7 mouse cellular contexts compared by ENCODE assay signal in genomic region chr5:92505402-92505865, GRCm38 (mm10). TPM values are rescaled to one million over a fixed set of nuclear protein-coding genes. Genes with fewer than 3 reads are reported as not detected.
DNase-seq lines count a peak whose midpoint lies in the region; ATAC-seq lines count a peak whose summit lies in the region.

No protein-coding gene starts in this region.

- H3K9me3 ChIP-seq in embryonic facial prominence, embryonic 10.5 days: no peaks in the 10 kb centered on the region
- no peaks in the 10 kb centered on the region for H3K9me3 ChIP-seq in limb, embryonic 11.5 days (ENCODE audit: control insufficient read depth, low read length)
- no peaks in the 10 kb centered on the region for H3K9me3 ChIP-seq in midbrain, embryonic 14.5 days (ENCODE audit: control insufficient read depth, low read length)

- peak overlapping the region; percentile 77 for H3K4me2 ChIP-seq in limb, embryonic 11.5 days (ENCODE audit: low read depth, severe bottlenecking)
- peak overlapping the region; percentile 69 for H3K4me2 ChIP-seq in midbrain, embryonic 14.5 days (ENCODE audit: low read length)

- peak overlapping the region; percentile 75 for H3K4me3 ChIP-seq in embryonic facial prominence, embryonic 10.5 days
- peak overlapping the region; percentile 69 for H3K4me3 ChIP-seq in limb, embryonic 11.5 days (ENCODE audit: low read depth, low read length)
- H3K4me3 ChIP-seq in midbrain, embryonic 14.5 days (replicated peaks; ENCODE audit: low read depth, low read length): peak overlapping the region; percentile 89

- peak; percentile 98 for DNase-seq in adrenal gland, postnatal 10 days
- DNase-seq in embryonic facial prominence, embryonic 10.5 days (ENCODE audit: low spot score): peak; percentile 96
- DNase-seq in heart, adult 11 months: peak; percentile 100
- DNase-seq in kidney, adult 18-20 months: peak; percentile 95
- peak; percentile 96 for DNase-seq in limb, embryonic 11.5 days (ENCODE audit: low spot score)
- DNase-seq in midbrain, embryonic 14.5 days: peak; percentile 97
- DNase-seq in spleen, adult 18-20 months: peak; percentile 90 to 91

- peak overlapping the region; percentile 84 for H3K9ac ChIP-seq in limb, embryonic 11.5 days (ENCODE audit: low read length)
- H3K9ac ChIP-seq in midbrain, embryonic 14.5 days (replicated peaks; ENCODE audit: low read length): peak overlapping the region; percentile 97

- H3K4me1 ChIP-seq in embryonic facial prominence, embryonic 10.5 days: peaks cover 21% of the 10 kb centered on the region
- H3K4me1 ChIP-seq in limb, embryonic 11.5 days (ENCODE audit: control insufficient read depth, insufficient read depth, low read length): 0 out of 2 replicates have a peak, but pooled peaks cover 7% of the 10 kb centered on the region
- peaks cover 17% of the 10 kb centered on the region for H3K4me1 ChIP-seq in midbrain, embryonic 14.5 days (ENCODE audit: control insufficient read depth, insufficient read depth, low read length)

- no peaks in the 10 kb centered on the region for H3K27me3 ChIP-seq in embryonic facial prominence, embryonic 10.5 days (replicated peaks; ENCODE audit: low read depth, poor library complexity, severe bottlenecking)
- H3K27me3 ChIP-seq in limb, embryonic 11.5 days (ENCODE audit: control insufficient read depth, insufficient read depth, low read length): no peaks in the 10 kb centered on the region
- no peaks in the 10 kb centered on the region for H3K27me3 ChIP-seq in midbrain, embryonic 14.5 days (ENCODE audit: control insufficient read depth, insufficient read depth, low read length)

- H3K27ac ChIP-seq in embryonic facial prominence, embryonic 10.5 days (replicated peaks): peak overlapping the region; percentile 91
- peak overlapping the region; percentile 83 for H3K27ac ChIP-seq in limb, embryonic 11.5 days (replicated peaks; ENCODE audit: low read depth, low read length)
- H3K27ac ChIP-seq in midbrain, embryonic 14.5 days (replicated peaks; ENCODE audit: low read depth, low read length): peak overlapping the region; percentile 99

- ATAC-seq in limb, embryonic 11.5 days (ENCODE audit: insufficient number of reproducible peaks, low FRiP score, low TSS enrichment, low read depth): peak; percentile 97
- ATAC-seq in midbrain, embryonic 14.5 days (ENCODE audit: low FRiP score, low TSS enrichment): peak; percentile 95

- WGBS in embryonic facial prominence, embryonic 10.5 days: under 1% methylated on average over 48 of the region's 48 CpGs
- under 1% methylated on average over 36 of the region's 48 CpGs for WGBS in limb, embryonic 11.5 days
- under 1% methylated on average over 48 of the region's 48 CpGs for WGBS in midbrain, embryonic 14.5 days

- peaks cover 4% of the 10 kb centered on the region for H3K36me3 ChIP-seq in embryonic facial prominence, embryonic 10.5 days (replicated peaks)
- H3K36me3 ChIP-seq in limb, embryonic 11.5 days (ENCODE audit: control insufficient read depth, insufficient read depth, low read length): no peaks in the 10 kb centered on the region
- H3K36me3 ChIP-seq in midbrain, embryonic 14.5 days (ENCODE audit: control insufficient read depth, insufficient read depth, low read length): no peaks in the 10 kb centered on the region

RNA-seq across cellular contexts. Expression of gene Scarb2, which starts 1.2 kb away (rescaled TPM):
- 10 to 100 TPM; 79.6 to 80.6 TPM for total RNA-seq in adrenal gland, postnatal 10 days (2021)
- polyA plus RNA-seq in embryonic facial prominence, embryonic 10.5 days (2016; fragmentation: Nextera tagmentation; extraction: Ambion mirVana): 7.1 and 7.6 TPM in 2 replicates
- 6.3 and 7.0 TPM in 2 replicates for polyA plus RNA-seq in limb, embryonic 11.5 days (2014; fragmentation: Nextera tagmentation; extraction: Ambion mirVana)
- 21.0 and 28.2 TPM in 2 replicates for polyA plus RNA-seq in midbrain, embryonic 14.5 days (2014; fragmentation: Nextera tagmentation; extraction: Ambion mirVana)

RNA-seq across cellular contexts. Expression of gene Fam47e, which starts 49.4 kb away (rescaled TPM):
- not detected for total RNA-seq in adrenal gland, postnatal 10 days (2021)
- polyA plus RNA-seq in embryonic facial prominence, embryonic 10.5 days (2016; fragmentation: Nextera tagmentation; extraction: Ambion mirVana): not detected in 2 replicates
- not detected in 2 replicates for polyA plus RNA-seq in limb, embryonic 11.5 days (2014; fragmentation: Nextera tagmentation; extraction: Ambion mirVana)
- polyA plus RNA-seq in midbrain, embryonic 14.5 days (2014; fragmentation: Nextera tagmentation; extraction: Ambion mirVana): 0.34 and 0.85 TPM in 2 replicates

Comparison
In these comparisons a context has a peak if more than half of its experiments do, and no peak if none do; other contexts are left out.
1. Peak in every context shown above with its lines: DNase-seq, ATAC-seq, H3K4me3 ChIP-seq and H3K27ac ChIP-seq.